Mouse (Mus musculus) kidney, postnatal 14 days (tissue): ENCODE measurements around the gene Agps.
A peak's percentile ranks its signal among the peaks of the same experiment; 100 is the strongest.

Experiments used
- DNase-seq: peaks from one replicate; pipeline ENCODE4 v3.0.0; 2022; ENCODE audit warnings: mixed read lengths

The Agps gene

GRCm38 (mm10) chr2:75831881-75832633 is at the start of gene Agps:
Gene Agps, plus strand, starts transcription at chr2:75832177.
- DNase-seq = peak; percentile 95

- peak; percentile 63 for DNase-seq
These were observed 45.9 kb upstream of the Agps start for GRCm38 (mm10) chr2:75786075-75786474.

- no peak for DNase-seq
These were observed 43.5 kb upstream of the Agps start for GRCm38 (mm10) chr2:75788511-75788910.

- no peak for DNase-seq
These were observed 41.9 kb upstream of the Agps start for GRCm38 (mm10) chr2:75789959-75790523.

- no peak for DNase-seq
These were observed 40.2 kb upstream of the Agps start for GRCm38 (mm10) chr2:75791561-75792308.

- DNase-seq = peak; percentile 48
These were observed 39.4 kb upstream of the Agps start for GRCm38 (mm10) chr2:75792377-75793203.

GRCm38 (mm10) chr2:75796181-75796580 is 35.8 kb upstream of the Agps start:
- DNase-seq = no peak

GRCm38 (mm10) chr2:75798434-75798970 is 33.5 kb upstream of the Agps start:
- DNase-seq = no peak

- no peak for DNase-seq
These were observed 26.2 kb upstream of the Agps start for GRCm38 (mm10) chr2:75805767-75806166.

- no peak for DNase-seq
These were observed 25.1 kb upstream of the Agps start for GRCm38 (mm10) chr2:75806891-75807290.

GRCm38 (mm10) chr2:75807460-75807859 is 24.5 kb upstream of the Agps start:
- DNase-seq = no peak

- DNase-seq = no peak
These were observed 17.1 kb upstream of the Agps start for GRCm38 (mm10) chr2:75814880-75815279.

- DNase-seq = no peak
These were observed 16.5 kb upstream of the Agps start for GRCm38 (mm10) chr2:75815521-75815920.

- DNase-seq = no peak
These were observed 15.3 kb upstream of the Agps start for GRCm38 (mm10) chr2:75816673-75817072.

- no peak for DNase-seq
These were observed 13.3 kb upstream of the Agps start for GRCm38 (mm10) chr2:75818719-75819118.

- no peak for DNase-seq
These were observed 12.2 kb upstream of the Agps start for GRCm38 (mm10) chr2:75819796-75820195.

GRCm38 (mm10) chr2:75821971-75822751 is 9.8 kb upstream of the Agps start:
- DNase-seq = peak; percentile 67

GRCm38 (mm10) chr2:75823736-75824135 is 8.2 kb upstream of the Agps start:
- DNase-seq = no peak

GRCm38 (mm10) chr2:75824144-75824543 is 7.8 kb upstream of the Agps start:
- DNase-seq = no peak

- no peak for DNase-seq
These were observed 7.1 kb upstream of the Agps start for GRCm38 (mm10) chr2:75824846-75825245.

- no peak for DNase-seq
These were observed 6.4 kb upstream of the Agps start for GRCm38 (mm10) chr2:75825603-75826002.
